Mouse (Mus musculus): ENCODE data around the gene Nxph4. TPM values are rescaled to one million over a fixed set of nuclear protein-coding genes. Genes with fewer than 3 reads are reported as not detected.

Gene Nxph4
- total and polyA plus RNA-seq, 3 experiments, result 0.11 to 0.40 TPM; not detected in 1

- Histone ChIP-seq H3K4me1 (ENCODE audit: insufficient read depth, low read depth, low read length) (peaks cover 33% of the 10 kb centered on the region), H3K9me3 (replicated peaks) (peaks cover 18% of the 10 kb centered on the region), H3K4me3 (ENCODE audit: low read depth, low read length) (no peak overlapping the region), H3K36me3 (replicated peaks) (no peaks in the 10 kb centered on the region), H3K27me3 (ENCODE audit: insufficient read depth, low read length) (peaks cover 74% of the 10 kb centered on the region)
- no peak for TF ChIP-seq POLR2AphosphoS5 (IDR thresholded peaks at IDR 0.05; ENCODE audit: insufficient replicate concordance, low read depth, low read length)
- no peak for TF ChIP-seq CTCF (IDR thresholded peaks at IDR 0.05; ENCODE audit: low read depth, low read length)
- TF ChIP-seq GATA2 (IDR thresholded peaks at IDR 0.05; ENCODE audit: borderline replicate concordance, low read depth, low read length), result no peak
- no peak for TF ChIP-seq GATA1 (IDR thresholded peaks at IDR 0.05; ENCODE audit: borderline replicate concordance, low read length)
- TF ChIP-seq TAL1 (conservative IDR thresholded peaks at IDR 0.05; ENCODE audit: low read depth, low read length), result no peak
- ATAC-seq (ENCODE audit: extremely low read depth, insufficient number of reproducible peaks, low FRiP score, poor library complexity, severe bottlenecking), result no peak
- no peak for DNase-seq (ENCODE audit: low spot score)
These were observed 7.7 kb downstream of the Nxph4 start for GRCm38 (mm10) chr10:127526681-127527080.

- Histone ChIP-seq H3K4me3 (ENCODE audit: low read depth, low read length) (no peak overlapping the region), H3K4me1 (ENCODE audit: insufficient read depth, low read depth, low read length) (peaks cover 34% of the 10 kb centered on the region), H3K36me3 (replicated peaks) (peaks cover 3% of the 10 kb centered on the region), H3K9me3 (replicated peaks) (peaks cover 18% of the 10 kb centered on the region), H3K27me3 (ENCODE audit: insufficient read depth, low read length) (peaks cover 68% of the 10 kb centered on the region)
- DNase-seq (ENCODE audit: low spot score) (no peak), ATAC-seq (ENCODE audit: extremely low read depth, insufficient number of reproducible peaks, low FRiP score, poor library complexity, severe bottlenecking) (no peak)
- no peak for TF ChIP-seq CTCF (IDR thresholded peaks at IDR 0.05; ENCODE audit: low read depth, low read length)
- TF ChIP-seq GATA2 (IDR thresholded peaks at IDR 0.05; ENCODE audit: borderline replicate concordance, low read depth, low read length), result no peak
- no peak for TF ChIP-seq GATA1 (IDR thresholded peaks at IDR 0.05; ENCODE audit: borderline replicate concordance, low read length)
These were observed 8.3 kb downstream of the Nxph4 start for GRCm38 (mm10) chr10:127526048-127526447.

GRCm38 (mm10) chr10:127524646-127525255 is 9.6 kb downstream of the Nxph4 start:
- TF ChIP-seq POLR2AphosphoS5 (IDR thresholded peaks at IDR 0.05; ENCODE audit: insufficient replicate concordance, low read depth, low read length) (no peak), TAL1 (conservative IDR thresholded peaks at IDR 0.05; ENCODE audit: low read depth, low read length) (no peak), GATA2 (IDR thresholded peaks at IDR 0.05; ENCODE audit: borderline replicate concordance, low read depth, low read length) (no peak), CTCF (IDR thresholded peaks at IDR 0.05; ENCODE audit: low read depth, low read length) (no peak), GATA1 (IDR thresholded peaks at IDR 0.05; ENCODE audit: borderline replicate concordance, low read length) (no peak)
- no peak for ATAC-seq (ENCODE audit: extremely low read depth, insufficient number of reproducible peaks, low FRiP score, poor library complexity, severe bottlenecking)

GRCm38 (mm10) chr10:127522088-127522581 is 12.2 kb downstream of the Nxph4 start, which contains the start of gene Shmt2:
Shmt2 (minus strand) TSS chr10:127522444.
- Histone ChIP-seq H3K27me3 (ENCODE audit: insufficient read depth, low read length) (peaks cover 30% of the 10 kb centered on the region), H3K36me3 (replicated peaks) (peaks cover 43% of the 10 kb centered on the region), H3K9me3 (replicated peaks) (peaks cover 11% of the 10 kb centered on the region), H3K4me1 (ENCODE audit: insufficient read depth, low read depth, low read length) (peaks cover 72% of the 10 kb centered on the region), H3K4me3 (ENCODE audit: low read depth, low read length) (peak within 1 kb of the TSS; percentile 77)
- peak; percentile 31 for ATAC-seq (ENCODE audit: extremely low read depth, insufficient number of reproducible peaks, low FRiP score, poor library complexity, severe bottlenecking)
- peak; percentile 79 for DNase-seq (ENCODE audit: low spot score)
- TF ChIP-seq GATA1 (IDR thresholded peaks at IDR 0.05; ENCODE audit: borderline replicate concordance, low read length), result no peak
- TF ChIP-seq TAL1 (conservative IDR thresholded peaks at IDR 0.05; ENCODE audit: low read depth, low read length), result no peak

More at GRCm38 (mm10) chr10:127524646-127525255, 9.6 kb downstream of the Nxph4 start:
- Histone ChIP-seq H3K27me3 (ENCODE audit: insufficient read depth, low read length) (peaks cover 56% of the 10 kb centered on the region), H3K4me3 (ENCODE audit: low read depth, low read length) (peak overlapping the region; percentile 64; the same call in 1 of the 2 replicates), H3K9me3 (replicated peaks) (peaks cover 18% of the 10 kb centered on the region), H3K36me3 (replicated peaks) (peaks cover 16% of the 10 kb centered on the region), H3K4me1 (ENCODE audit: insufficient read depth, low read depth, low read length) (peaks cover 46% of the 10 kb centered on the region)
- DNase-seq (ENCODE audit: low spot score), result no peak

- TF ChIP-seq GATA1 (IDR thresholded peaks at IDR 0.05; ENCODE audit: borderline replicate concordance, low read length) (no peak), TAL1 (conservative IDR thresholded peaks at IDR 0.05; ENCODE audit: low read depth, low read length) (peak; percentile 43; the same call in 1 of the 2 replicates), GATA2 (IDR thresholded peaks at IDR 0.05; ENCODE audit: borderline replicate concordance, low read depth, low read length) (no peak)
- H3K27me3 ChIP-seq (ENCODE audit: insufficient read depth, low read length), result peaks cover 25% of the 10 kb centered on the region
- peak overlapping the region; percentile 77 for H3K4me3 ChIP-seq (ENCODE audit: low read depth, low read length)
These were observed 12.7 kb downstream of the Nxph4 start for GRCm38 (mm10) chr10:127521611-127522080.

GRCm38 (mm10) chr10:127520714-127521357 is 13.5 kb downstream of the Nxph4 start:
- H3K9me3 ChIP-seq (replicated peaks), result no peaks in the 10 kb centered on the region
- H3K4me1 ChIP-seq (ENCODE audit: insufficient read depth, low read depth, low read length), result peaks cover 83% of the 10 kb centered on the region
- ATAC-seq (ENCODE audit: extremely low read depth, insufficient number of reproducible peaks, low FRiP score, poor library complexity, severe bottlenecking) (peak; percentile 4), DNase-seq (ENCODE audit: low spot score) (no peak)
- peaks cover 56% of the 10 kb centered on the region for H3K36me3 ChIP-seq (replicated peaks)
- peak overlapping the region; percentile 77 for H3K4me3 ChIP-seq (ENCODE audit: low read depth, low read length)
- TF ChIP-seq POLR2AphosphoS5 (IDR thresholded peaks at IDR 0.05; ENCODE audit: insufficient replicate concordance, low read depth, low read length) (no peak; the same call in 1 of the 2 replicates), GATA2 (IDR thresholded peaks at IDR 0.05; ENCODE audit: borderline replicate concordance, low read depth, low read length) (no peak), CTCF (IDR thresholded peaks at IDR 0.05; ENCODE audit: low read depth, low read length) (no peak), GATA1 (IDR thresholded peaks at IDR 0.05; ENCODE audit: borderline replicate concordance, low read length) (no peak), TAL1 (conservative IDR thresholded peaks at IDR 0.05; ENCODE audit: low read depth, low read length) (no peak)
- H3K27me3 ChIP-seq (ENCODE audit: insufficient read depth, low read length), result peaks cover 17% of the 10 kb centered on the region

More at GRCm38 (mm10) chr10:127521611-127522080, 12.7 kb downstream of the Nxph4 start:
- Histone ChIP-seq H3K36me3 (replicated peaks) (peaks cover 48% of the 10 kb centered on the region), H3K4me1 (ENCODE audit: insufficient read depth, low read depth, low read length) (peaks cover 77% of the 10 kb centered on the region), H3K9me3 (replicated peaks) (peaks cover 6% of the 10 kb centered on the region)
- ATAC-seq (ENCODE audit: extremely low read depth, insufficient number of reproducible peaks, low FRiP score, poor library complexity, severe bottlenecking), result peak; percentile 19; the same call in 1 of the 2 replicates
- no peak for DNase-seq (ENCODE audit: low spot score)

Data from G1E (cell line).